Mouse (Mus musculus) intestine, embryonic 16.5 days (tissue): ENCODE measurements around the gene Adgra3. TPM values are rescaled to one million over a fixed set of nuclear protein-coding genes. Genes with fewer than 3 reads are reported as not detected.
A peak's percentile ranks its signal among the peaks of the same experiment; 100 is the strongest.

Experiments
- ATAC-seq: fragments of 200-750 bp; cut with Nextera tagmentation; 2 replicates; pipeline ENCODE4 v1.8.0; 2017; ENCODE audit warnings: moderate TSS enrichment, moderate library complexity
- H3K27ac ChIP-seq: fragments of 300-500 bp; sonication (generic); 2 replicates; pipeline ENCODE4 v1.5.1; 2014; ENCODE audit warnings: mild to moderate bottlenecking, low read length
- H3K27me3 ChIP-seq: fragments of 300-500 bp; sonication (generic); replicated peaks from 2 replicates; pipeline ENCODE4 v1.6.1; 2014; ENCODE audit warnings: low read length, control low read depth, mixed read lengths; ENCODE audit not compliant: control insufficient read depth, insufficient read depth
- H3K36me3 ChIP-seq: fragments of 300-500 bp; sonication (generic); 2 replicates; pipeline ENCODE4 v1.6.1; 2014; ENCODE audit warnings: low read length, control low read depth; ENCODE audit not compliant: control insufficient read depth, insufficient read depth
- H3K4me1 ChIP-seq: fragments of 300-500 bp; sonication (generic); 2 replicates; pipeline ENCODE4 v1.6.1; 2014; ENCODE audit warnings: low read length, control low read depth, mixed read lengths; ENCODE audit not compliant: control insufficient read depth, insufficient read depth
- H3K4me2 ChIP-seq: fragments of 300-500 bp; sonication (generic); 2 replicates; pipeline ENCODE4 v1.6.1; 2014; ENCODE audit warnings: low read depth, low read length, control low read depth
- H3K4me3 ChIP-seq: fragments of 300-500 bp; sonication (generic); 2 replicates; pipeline ENCODE4 v1.5.1; 2014; ENCODE audit warnings: mild to moderate bottlenecking, low read length
- H3K9ac ChIP-seq: fragments of 300-500 bp; sonication (generic); 2 replicates; pipeline ENCODE4 v1.6.1; 2014; ENCODE audit warnings: low read depth, low read length
- H3K9me3 ChIP-seq: fragments of 300-500 bp; sonication (generic); 2 replicates; pipeline ENCODE4 v1.6.1; 2016; ENCODE audit warnings: low read length, control low read depth; ENCODE audit not compliant: control insufficient read depth
- WGBS: fragments of 180-500 bp; shearing (Covaris S2); extraction: QIAGEN DNeasy Blood & Tissue Kit; methylation state at CpG from one replicate; pipeline ENCODE4 v1.1.7; 2014; 5-methylcytosine and 5-hydroxymethylcytosine counted together
- polyA plus RNA-seq: library from polyadenylated mRNA; unstranded; fragments of >200 nt; fragmentation: Nextera tagmentation; extraction: Ambion mirVana; gene quantifications from 2 replicates; pipeline ENCODE4 v1.2.1, GENCODE M21; 2015

Gene Adgra3
- polyA plus RNA-seq, 1 experiment from 2014 or later, result 4.5 TPM

- no peaks in the 10 kb centered on the region for H3K9me3 ChIP-seq
- peaks cover 29% of the 10 kb centered on the region for H3K4me1 ChIP-seq
- WGBS, result 69% methylated on average over 8 of the region's 8 CpGs
- H3K9ac ChIP-seq, result no peak overlapping the region
- no peaks in the 10 kb centered on the region for H3K36me3 ChIP-seq
- H3K27me3 ChIP-seq, result no peaks in the 10 kb centered on the region
- H3K27ac ChIP-seq, result no peak overlapping the region
- no peak overlapping the region for H3K4me3 ChIP-seq
- H3K4me2 ChIP-seq, result no peak overlapping the region
- no peak for ATAC-seq
Measured at GRCm38 (mm10) chr5:50049506-50049905, 9.3 kb downstream of the Adgra3 start.

- peak; percentile 79 for ATAC-seq
- Histone ChIP-seq H3K27me3 (no peaks in the 10 kb centered on the region), H3K9ac (no peak overlapping the region), H3K4me2 (no peak overlapping the region), H3K9me3 (no peaks in the 10 kb centered on the region), H3K4me3 (no peak overlapping the region), H3K4me1 (peaks cover 29% of the 10 kb centered on the region), H3K27ac (no peak overlapping the region), H3K36me3 (no peaks in the 10 kb centered on the region)
- WGBS, result 64% methylated on average over 7 of the region's 7 CpGs
Measured at GRCm38 (mm10) chr5:50048960-50049359, 9.8 kb downstream of the Adgra3 start.

GRCm38 (mm10) chr5:50048271-50048851 lies 10.4 kb downstream of the Adgra3 start:
- no peak overlapping the region for H3K4me3 ChIP-seq
- no peak overlapping the region for H3K4me2 ChIP-seq
- H3K4me1 ChIP-seq, result peaks cover 28% of the 10 kb centered on the region
- H3K36me3 ChIP-seq, result no peaks in the 10 kb centered on the region
- H3K9me3 ChIP-seq, result no peaks in the 10 kb centered on the region
- H3K27ac ChIP-seq, result no peak overlapping the region
- H3K9ac ChIP-seq, result no peak overlapping the region
- WGBS, result 65% methylated on average over 5 of the region's 5 CpGs
- no peaks in the 10 kb centered on the region for H3K27me3 ChIP-seq
- ATAC-seq, result peak; percentile 45

GRCm38 (mm10) chr5:50045180-50045579 lies 13.6 kb downstream of the Adgra3 start:
- Histone ChIP-seq H3K27me3 (no peaks in the 10 kb centered on the region), H3K27ac (no peak overlapping the region), H3K36me3 (no peaks in the 10 kb centered on the region), H3K4me3 (no peak overlapping the region), H3K9ac (no peak overlapping the region), H3K4me1 (peaks cover 17% of the 10 kb centered on the region), H3K9me3 (no peaks in the 10 kb centered on the region), H3K4me2 (no peak overlapping the region)
- ATAC-seq, result no peak
- WGBS, result 90% methylated on average over 6 of the region's 6 CpGs

GRCm38 (mm10) chr5:50043677-50044076 lies 15.1 kb downstream of the Adgra3 start:
- 85% methylated on average over 4 of the region's 4 CpGs for WGBS
- no peak overlapping the region for H3K27ac ChIP-seq
- H3K4me3 ChIP-seq, result no peak overlapping the region
- H3K27me3 ChIP-seq, result no peaks in the 10 kb centered on the region
- no peak overlapping the region for H3K9ac ChIP-seq
- no peak overlapping the region for H3K4me2 ChIP-seq
- peaks cover 14% of the 10 kb centered on the region for H3K4me1 ChIP-seq
- no peak for ATAC-seq
- no peaks in the 10 kb centered on the region for H3K9me3 ChIP-seq
- H3K36me3 ChIP-seq, result no peaks in the 10 kb centered on the region

GRCm38 (mm10) chr5:50042274-50042943 lies 16.4 kb downstream of the Adgra3 start:
- Histone ChIP-seq H3K27me3 (no peaks in the 10 kb centered on the region), H3K9me3 (no peaks in the 10 kb centered on the region), H3K36me3 (no peaks in the 10 kb centered on the region), H3K4me2 (no peak overlapping the region), H3K4me1 (peaks cover 10% of the 10 kb centered on the region; the same call in 1 of the 2 replicates), H3K27ac (no peak overlapping the region), H3K9ac (no peak overlapping the region), H3K4me3 (no peak overlapping the region)
- 46% methylated on average over 7 of the region's 7 CpGs for WGBS
- no peak for ATAC-seq

- 72% methylated on average over 6 of the region's 6 CpGs for WGBS
- H3K9me3 ChIP-seq, result no peaks in the 10 kb centered on the region
- no peak overlapping the region for H3K4me2 ChIP-seq
- peaks cover 17% of the 10 kb centered on the region for H3K4me1 ChIP-seq
- no peak overlapping the region for H3K4me3 ChIP-seq
- no peaks in the 10 kb centered on the region for H3K36me3 ChIP-seq
- no peak for ATAC-seq
- H3K27me3 ChIP-seq, result no peaks in the 10 kb centered on the region
- H3K27ac ChIP-seq, result no peak overlapping the region
- no peak overlapping the region for H3K9ac ChIP-seq
Measured at GRCm38 (mm10) chr5:50039521-50039920, 19.3 kb downstream of the Adgra3 start.

- Histone ChIP-seq H3K4me1 (peaks cover 24% of the 10 kb centered on the region), H3K4me3 (no peak overlapping the region), H3K4me2 (no peak overlapping the region), H3K27me3 (no peaks in the 10 kb centered on the region), H3K9ac (no peak overlapping the region), H3K9me3 (no peaks in the 10 kb centered on the region), H3K27ac (no peak overlapping the region), H3K36me3 (no peaks in the 10 kb centered on the region)
- ATAC-seq, result no peak
- 71% methylated on average over 8 of the region's 8 CpGs for WGBS
Measured at GRCm38 (mm10) chr5:50037666-50038065, 21.1 kb downstream of the Adgra3 start.

- WGBS, result 80% methylated on average over 8 of the region's 8 CpGs
- Histone ChIP-seq H3K4me3 (no peak overlapping the region), H3K27me3 (no peaks in the 10 kb centered on the region), H3K36me3 (no peaks in the 10 kb centered on the region), H3K4me2 (no peak overlapping the region), H3K4me1 (peaks cover 27% of the 10 kb centered on the region), H3K9me3 (no peaks in the 10 kb centered on the region), H3K9ac (no peak overlapping the region), H3K27ac (no peak overlapping the region)
- ATAC-seq, result no peak
Measured at GRCm38 (mm10) chr5:50034900-50035514, 23.8 kb downstream of the Adgra3 start.
